Mouse (Mus musculus): ENCODE results near the gene Map3k13. TPM values are rescaled to one million over a fixed set of nuclear protein-coding genes. Genes with fewer than 3 reads are reported as not detected.

Gene Map3k13
- polyA plus RNA-seq (2015; fragmentation: Nextera tagmentation; extraction: Ambion mirVana): 6.4 TPM in 2 replicates

GRCm38 (mm10) chr16:21793875-21794696 lies at the start of gene Map3k13:
Gene Map3k13, plus strand, starts transcription at chr16:21794346.
- Histone ChIP-seq H3K4me3 (ENCODE audit: low read depth, low read length) (peak within 1 kb of the TSS; percentile 67), H3K9ac (ENCODE audit: low read depth, low read length) (peak within 1 kb of the TSS; percentile 78), H3K4me2 (ENCODE audit: low read length) (peak within 1 kb of the TSS; percentile 69), H3K27me3 (ENCODE audit: control insufficient read depth, insufficient read depth, low read depth, low read length) (no peaks in the 10 kb centered on the region), H3K4me1 (ENCODE audit: control insufficient read depth, insufficient read depth, low read length) (peaks cover 16% of the 10 kb centered on the region), H3K9me3 (replicated peaks; ENCODE audit: control insufficient read depth, low read length, poor library complexity, severe bottlenecking) (no peaks in the 10 kb centered on the region), H3K36me3 (ENCODE audit: control insufficient read depth, insufficient read depth, low read length) (peaks cover 3% of the 10 kb centered on the region; the same call in 1 of the 2 replicates), H3K27ac (ENCODE audit: low read length) (peak within 1 kb of the TSS; percentile 72)
- ATAC-seq: peak; percentile 99
- 2% methylated on average over 47 of the region's 47 CpGs for WGBS

GRCm38 (mm10) chr16:21758447-21758846 lies 35.7 kb upstream of the Map3k13 start:
- no peak overlapping the region for H3K4me2 ChIP-seq (ENCODE audit: low read length)
- ATAC-seq: no peak
- no peak overlapping the region for H3K4me3 ChIP-seq (ENCODE audit: low read depth, low read length)
- no peaks in the 10 kb centered on the region; the same call in 1 of the 2 replicates for H3K9me3 ChIP-seq (replicated peaks; ENCODE audit: control insufficient read depth, low read length, poor library complexity, severe bottlenecking)
- H3K4me1 ChIP-seq (ENCODE audit: control insufficient read depth, insufficient read depth, low read length): no peaks in the 10 kb centered on the region
- no peaks in the 10 kb centered on the region for H3K27me3 ChIP-seq (ENCODE audit: control insufficient read depth, insufficient read depth, low read depth, low read length)
- H3K27ac ChIP-seq (ENCODE audit: low read length): no peak overlapping the region
- 84% methylated on average over 1 of the region's 1 CpGs for WGBS
- no peak overlapping the region for H3K9ac ChIP-seq (ENCODE audit: low read depth, low read length)
- H3K36me3 ChIP-seq (ENCODE audit: control insufficient read depth, insufficient read depth, low read length): peaks cover 8% of the 10 kb centered on the region

- no peak overlapping the region for H3K27ac ChIP-seq (ENCODE audit: low read length)
- H3K4me2 ChIP-seq (ENCODE audit: low read length): no peak overlapping the region
- H3K9ac ChIP-seq (ENCODE audit: low read depth, low read length): no peak overlapping the region
- 73% methylated on average over 3 of the region's 3 CpGs for WGBS
- H3K36me3 ChIP-seq (ENCODE audit: control insufficient read depth, insufficient read depth, low read length): no peaks in the 10 kb centered on the region
- H3K4me1 ChIP-seq (ENCODE audit: control insufficient read depth, insufficient read depth, low read length): no peaks in the 10 kb centered on the region
- H3K27me3 ChIP-seq (ENCODE audit: control insufficient read depth, insufficient read depth, low read depth, low read length): no peaks in the 10 kb centered on the region
- ATAC-seq: no peak
- no peak overlapping the region for H3K4me3 ChIP-seq (ENCODE audit: low read depth, low read length)
- H3K9me3 ChIP-seq (replicated peaks; ENCODE audit: control insufficient read depth, low read length, poor library complexity, severe bottlenecking): no peaks in the 10 kb centered on the region; the same call in 1 of the 2 replicates
These were observed 25.9 kb upstream of the Map3k13 start for GRCm38 (mm10) chr16:21768255-21768654.

- Histone ChIP-seq H3K36me3 (ENCODE audit: control insufficient read depth, insufficient read depth, low read length) (no peaks in the 10 kb centered on the region), H3K4me3 (ENCODE audit: low read depth, low read length) (no peak overlapping the region), H3K9me3 (replicated peaks; ENCODE audit: control insufficient read depth, low read length, poor library complexity, severe bottlenecking) (no peaks in the 10 kb centered on the region), H3K9ac (ENCODE audit: low read depth, low read length) (no peak overlapping the region), H3K27ac (ENCODE audit: low read length) (no peak overlapping the region), H3K4me2 (ENCODE audit: low read length) (no peak overlapping the region), H3K27me3 (ENCODE audit: control insufficient read depth, insufficient read depth, low read depth, low read length) (no peaks in the 10 kb centered on the region), H3K4me1 (ENCODE audit: control insufficient read depth, insufficient read depth, low read length) (no peaks in the 10 kb centered on the region)
- ATAC-seq: no peak
- 75% methylated on average over 5 of the region's 5 CpGs for WGBS
These were observed 24.5 kb upstream of the Map3k13 start for GRCm38 (mm10) chr16:21769667-21770066.

- Histone ChIP-seq H3K27ac (ENCODE audit: low read length) (no peak overlapping the region), H3K27me3 (ENCODE audit: control insufficient read depth, insufficient read depth, low read depth, low read length) (no peaks in the 10 kb centered on the region), H3K9me3 (replicated peaks; ENCODE audit: control insufficient read depth, low read length, poor library complexity, severe bottlenecking) (no peaks in the 10 kb centered on the region), H3K9ac (ENCODE audit: low read depth, low read length) (no peak overlapping the region), H3K4me2 (ENCODE audit: low read length) (no peak overlapping the region), H3K4me3 (ENCODE audit: low read depth, low read length) (no peak overlapping the region), H3K4me1 (ENCODE audit: control insufficient read depth, insufficient read depth, low read length) (no peaks in the 10 kb centered on the region), H3K36me3 (ENCODE audit: control insufficient read depth, insufficient read depth, low read length) (no peaks in the 10 kb centered on the region)
- 89% methylated on average over 4 of the region's 4 CpGs for WGBS
- no peak for ATAC-seq
These were observed 19.4 kb upstream of the Map3k13 start for GRCm38 (mm10) chr16:21774725-21775124.

DNA sequence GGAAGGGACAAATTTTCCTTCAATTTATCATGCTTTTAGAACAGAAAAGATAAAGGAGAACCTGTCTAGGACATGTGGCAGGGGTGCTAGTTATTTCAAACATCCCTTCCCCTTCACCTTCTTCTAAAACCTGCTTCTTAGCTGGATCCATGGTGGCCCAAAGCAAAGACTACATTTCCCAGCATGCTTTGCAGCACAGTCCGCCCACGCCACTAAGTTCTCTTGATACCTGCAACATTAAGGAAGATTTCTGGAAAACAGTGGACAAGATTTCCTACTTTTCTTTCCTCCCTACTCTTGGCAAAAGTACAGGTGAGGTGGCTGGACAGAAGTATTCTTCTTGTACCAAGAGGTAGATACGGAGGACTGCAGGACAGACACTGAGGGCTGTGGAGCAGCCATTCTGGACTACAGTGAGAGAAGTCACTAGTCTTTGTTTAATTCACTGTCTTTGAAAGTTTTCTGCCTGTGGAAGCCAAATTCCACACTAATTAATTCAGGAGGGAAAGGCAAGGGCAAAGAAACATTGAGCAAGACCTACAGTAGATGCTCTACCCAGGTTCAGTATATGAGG lies 15.8 kb upstream of the Map3k13 start:
- H3K9me3 ChIP-seq (replicated peaks; ENCODE audit: control insufficient read depth, low read length, poor library complexity, severe bottlenecking): no peaks in the 10 kb centered on the region
- no peaks in the 10 kb centered on the region for H3K36me3 ChIP-seq (ENCODE audit: control insufficient read depth, insufficient read depth, low read length)
- peak overlapping the region; percentile 3; the same call in 1 of the 2 replicates for H3K4me3 ChIP-seq (ENCODE audit: low read depth, low read length)
- WGBS: 41% methylated on average over 3 of the region's 3 CpGs
- ATAC-seq: no peak
- H3K27ac ChIP-seq (ENCODE audit: low read length): no peak overlapping the region
- no peaks in the 10 kb centered on the region for H3K4me1 ChIP-seq (ENCODE audit: control insufficient read depth, insufficient read depth, low read length)
- H3K4me2 ChIP-seq (ENCODE audit: low read length): peak overlapping the region; percentile 12
- no peaks in the 10 kb centered on the region for H3K27me3 ChIP-seq (ENCODE audit: control insufficient read depth, insufficient read depth, low read depth, low read length)
- H3K9ac ChIP-seq (ENCODE audit: low read depth, low read length): no peak overlapping the region

DNA sequence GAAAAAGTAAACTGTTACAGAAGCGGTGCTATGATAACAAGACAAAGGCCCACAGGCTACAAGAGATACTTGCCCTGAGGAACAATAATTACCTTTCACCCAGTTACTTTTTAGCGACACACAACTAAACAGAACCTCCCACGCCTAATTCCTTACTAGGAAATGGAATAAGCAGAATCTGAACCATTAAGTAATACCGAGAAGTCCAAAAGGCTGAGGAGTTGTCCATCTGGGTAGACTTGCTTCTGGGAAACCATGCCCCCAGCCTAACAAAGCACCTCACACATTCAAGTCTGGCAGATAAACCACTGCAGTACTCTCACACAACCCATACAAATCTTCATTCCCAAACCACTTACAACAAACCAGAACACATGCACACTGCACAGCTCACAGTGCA lies 15.0 kb upstream of the Map3k13 start:
- H3K27ac ChIP-seq (ENCODE audit: low read length): no peak overlapping the region
- H3K4me3 ChIP-seq (ENCODE audit: low read depth, low read length): no peak overlapping the region
- no peak overlapping the region for H3K4me2 ChIP-seq (ENCODE audit: low read length)
- no peak overlapping the region for H3K9ac ChIP-seq (ENCODE audit: low read depth, low read length)
- H3K4me1 ChIP-seq (ENCODE audit: control insufficient read depth, insufficient read depth, low read length): no peaks in the 10 kb centered on the region
- H3K9me3 ChIP-seq (replicated peaks; ENCODE audit: control insufficient read depth, low read length, poor library complexity, severe bottlenecking): no peaks in the 10 kb centered on the region
- ATAC-seq: no peak
- WGBS: 90% methylated on average over 4 of the region's 4 CpGs
- H3K36me3 ChIP-seq (ENCODE audit: control insufficient read depth, insufficient read depth, low read length): no peaks in the 10 kb centered on the region
- H3K27me3 ChIP-seq (ENCODE audit: control insufficient read depth, insufficient read depth, low read depth, low read length): no peaks in the 10 kb centered on the region

DNA sequence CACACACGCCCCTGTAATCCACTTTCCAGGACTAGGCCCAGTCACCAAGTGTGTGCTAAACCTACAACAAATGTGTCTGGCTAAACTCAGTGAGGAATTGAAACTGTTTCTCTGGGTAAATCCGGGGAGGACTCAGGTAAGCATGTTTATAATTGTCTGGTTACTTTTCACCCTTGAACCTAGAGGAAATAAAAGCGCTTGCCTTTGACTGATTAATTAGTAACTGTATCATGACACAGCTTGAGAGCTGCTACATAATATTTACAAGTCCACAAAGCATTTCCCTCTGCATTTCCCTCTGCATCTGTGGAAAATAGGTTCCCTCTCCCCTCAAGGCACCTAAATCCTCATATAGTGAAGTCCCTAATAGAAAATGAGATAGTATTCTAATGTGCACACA lies 12.9 kb upstream of the Map3k13 start:
- no peak overlapping the region for H3K4me2 ChIP-seq (ENCODE audit: low read length)
- no peak for ATAC-seq
- no peak overlapping the region for H3K4me3 ChIP-seq (ENCODE audit: low read depth, low read length)
- H3K27ac ChIP-seq (ENCODE audit: low read length): no peak overlapping the region
- H3K4me1 ChIP-seq (ENCODE audit: control insufficient read depth, insufficient read depth, low read length): no peaks in the 10 kb centered on the region
- no peaks in the 10 kb centered on the region for H3K27me3 ChIP-seq (ENCODE audit: control insufficient read depth, insufficient read depth, low read depth, low read length)
- no peaks in the 10 kb centered on the region for H3K36me3 ChIP-seq (ENCODE audit: control insufficient read depth, insufficient read depth, low read length)
- no peaks in the 10 kb centered on the region for H3K9me3 ChIP-seq (replicated peaks; ENCODE audit: control insufficient read depth, low read length, poor library complexity, severe bottlenecking)
- WGBS: 66% methylated on average over 3 of the region's 3 CpGs
- H3K9ac ChIP-seq (ENCODE audit: low read depth, low read length): no peak overlapping the region

- ATAC-seq: no peak
- no peak overlapping the region for H3K9ac ChIP-seq (ENCODE audit: low read depth, low read length)
- no peak overlapping the region for H3K4me2 ChIP-seq (ENCODE audit: low read length)
- H3K27me3 ChIP-seq (ENCODE audit: control insufficient read depth, insufficient read depth, low read depth, low read length): no peaks in the 10 kb centered on the region
- no peak overlapping the region for H3K27ac ChIP-seq (ENCODE audit: low read length)
- H3K9me3 ChIP-seq (replicated peaks; ENCODE audit: control insufficient read depth, low read length, poor library complexity, severe bottlenecking): no peaks in the 10 kb centered on the region
- H3K36me3 ChIP-seq (ENCODE audit: control insufficient read depth, insufficient read depth, low read length): no peaks in the 10 kb centered on the region
- no peak overlapping the region for H3K4me3 ChIP-seq (ENCODE audit: low read depth, low read length)
- WGBS: 87% methylated on average over 3 of the region's 3 CpGs
- H3K4me1 ChIP-seq (ENCODE audit: control insufficient read depth, insufficient read depth, low read length): no peaks in the 10 kb centered on the region
These were observed 12.3 kb upstream of the Map3k13 start for GRCm38 (mm10) chr16:21781895-21782294.
